Mouse (Mus musculus): Measurements from ENCODE around the gene Rbmxl1. TPM values are rescaled to one million over a fixed set of nuclear protein-coding genes. Genes with fewer than 3 reads are reported as not detected.
A peak's percentile ranks its signal among the peaks of the same experiment; 100 is the strongest.
"Not testable (repeated sequence)": the region's sequence is repeated elsewhere in the genome, so short reads cannot be mapped to it uniquely, and the experiment has no call there.

The Rbmxl1 gene
- total and polyA plus RNA-seq, 3 experiments = 10.6 to 18.8 (median 16.9) TPM

DNA sequence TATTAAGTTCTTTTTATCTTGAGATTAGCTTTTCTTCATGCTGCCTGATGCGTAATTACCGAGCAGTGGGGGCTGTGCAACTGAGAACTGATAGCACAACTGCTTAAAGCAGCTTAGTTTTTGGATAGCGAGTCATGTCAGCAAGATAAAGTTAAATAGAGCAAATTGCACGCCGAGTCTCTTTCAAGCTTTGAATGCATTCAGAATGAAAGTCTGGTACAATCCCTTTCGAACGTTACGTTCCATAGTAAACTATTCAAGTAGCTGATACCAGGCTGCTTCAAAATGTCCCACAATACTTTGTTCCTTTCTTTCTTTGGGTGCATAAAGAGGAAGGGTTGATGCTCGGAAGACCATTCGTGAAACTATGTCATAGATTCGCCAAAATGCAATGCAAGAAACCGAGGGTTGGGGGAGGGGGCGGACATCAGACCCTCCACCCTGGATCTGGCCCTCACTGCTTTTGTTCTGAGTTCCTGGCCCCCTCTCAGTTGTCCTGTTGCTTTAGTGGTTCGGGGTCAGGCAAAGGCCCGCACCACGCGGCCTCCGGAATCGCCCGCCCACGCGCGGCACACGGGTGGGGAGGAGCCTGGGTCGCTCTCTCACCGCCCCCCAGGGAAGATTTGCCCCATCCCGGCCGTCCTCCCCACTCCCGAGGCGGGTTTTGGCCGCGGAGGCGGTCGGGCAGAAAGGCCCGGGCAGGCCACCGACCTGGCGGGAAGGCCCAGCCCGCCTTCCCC is 549 bp downstream of the Rbmxl1 start:
- Histone ChIP-seq H3K4me1 (ENCODE audit: control insufficient read depth, insufficient read depth, low read length) (peaks cover 8% of the 10 kb centered on the region), H3K27me3 (ENCODE audit: control insufficient read depth, insufficient read depth, low read length) (no peaks in the 10 kb centered on the region), H3K9ac (ENCODE audit: low read depth, low read length) (peak overlapping the region; percentile 80), H3K27ac (peak overlapping the region; percentile 92), H3K36me3 (ENCODE audit: control insufficient read depth, insufficient read depth, low read length) (peaks cover 6% of the 10 kb centered on the region; the same call in 1 of the 2 replicates), H3K79me2 (replicated peaks; ENCODE audit: control insufficient read depth, insufficient read depth, low read length) (no peaks in the 10 kb centered on the region), H3K4me3 (peak overlapping the region; percentile 88)
- intact Hi-C loops (cut with DNase I) = loop anchor here (5.0 kb wide), 1 partner anchor 139 kb away; no protein-coding TSS in a partner anchor
- WGBS = under 1% methylated on average over 37 of the region's 38 CpGs
- TF ChIP-seq EP300 (IDR thresholded peaks at IDR 0.05; ENCODE audit: insufficient read depth, low read depth, low read length) (no peak), CTCF (IDR thresholded peaks at IDR 0.05) (no peak), POLR2A (IDR thresholded peaks at IDR 0.05; ENCODE audit: insufficient read depth, low read depth, low read length) (no peak)
- DNase-seq = no peak

- no peak for TF ChIP-seq POLR2A (IDR thresholded peaks at IDR 0.05; ENCODE audit: insufficient read depth, low read depth, low read length)
- no peak for TF ChIP-seq CTCF (IDR thresholded peaks at IDR 0.05)
- TF ChIP-seq EP300 (IDR thresholded peaks at IDR 0.05; ENCODE audit: insufficient read depth, low read depth, low read length) = no peak
- no peak overlapping the region for H3K4me3 ChIP-seq
- intact Hi-C loops (cut with DNase I) = no loop called here
- no peak for DNase-seq
- H3K79me2 ChIP-seq (replicated peaks; ENCODE audit: control insufficient read depth, insufficient read depth, low read length) = no peaks in the 10 kb centered on the region
- H3K36me3 ChIP-seq (ENCODE audit: control insufficient read depth, insufficient read depth, low read length) = peaks cover 6% of the 10 kb centered on the region; the same call in 1 of the 2 replicates
- H3K9ac ChIP-seq (ENCODE audit: low read depth, low read length) = no peak overlapping the region
- H3K27me3 ChIP-seq (ENCODE audit: control insufficient read depth, insufficient read depth, low read length) = no peaks in the 10 kb centered on the region
- H3K27ac ChIP-seq = no peak overlapping the region
- WGBS = 92% methylated on average over 2 of the region's 2 CpGs
- H3K4me1 ChIP-seq (ENCODE audit: control insufficient read depth, insufficient read depth, low read length) = peaks cover under 1% of the 10 kb centered on the region; the same call in 1 of the 2 replicates
Measured at GRCm38 (mm10) chr8:78502706-78503105, 6.0 kb downstream of the Rbmxl1 start.

GRCm38 (mm10) chr8:78496273-78496672 is 12.4 kb downstream of the Rbmxl1 start:
- H3K36me3 ChIP-seq (ENCODE audit: control insufficient read depth, insufficient read depth, low read length); intact Hi-C loops (cut with DNase I); H3K27me3 ChIP-seq (ENCODE audit: control insufficient read depth, insufficient read depth, low read length); H3K4me3 ChIP-seq; H3K27ac ChIP-seq; H3K79me2 ChIP-seq (replicated peaks; ENCODE audit: control insufficient read depth, insufficient read depth, low read length); DNase-seq; H3K9ac ChIP-seq (ENCODE audit: low read depth, low read length); H3K4me1 ChIP-seq (ENCODE audit: control insufficient read depth, insufficient read depth, low read length): not testable (repeated sequence)
- WGBS = 95% methylated on average over 3 of the region's 3 CpGs
- 0 out of 2 replicates have a peak, but pooled peaks have one; percentile 3 for TF ChIP-seq CTCF (IDR thresholded peaks at IDR 0.05)

GRCm38 (mm10) chr8:78493031-78493430 is 15.7 kb downstream of the Rbmxl1 start:
- no peak overlapping the region for H3K27ac ChIP-seq
- H3K27me3 ChIP-seq (ENCODE audit: control insufficient read depth, insufficient read depth, low read length) = no peaks in the 10 kb centered on the region
- no peaks in the 10 kb centered on the region for H3K36me3 ChIP-seq (ENCODE audit: control insufficient read depth, insufficient read depth, low read length)
- no peak for DNase-seq
- intact Hi-C loops (cut with DNase I) = no loop called here
- H3K4me1 ChIP-seq (ENCODE audit: control insufficient read depth, insufficient read depth, low read length) = no peaks in the 10 kb centered on the region
- H3K4me3 ChIP-seq = no peak overlapping the region
- WGBS = 49% methylated on average over 2 of the region's 2 CpGs
- no peak overlapping the region for H3K9ac ChIP-seq (ENCODE audit: low read depth, low read length)
- TF ChIP-seq EP300 (IDR thresholded peaks at IDR 0.05; ENCODE audit: insufficient read depth, low read depth, low read length) (no peak), POLR2A (IDR thresholded peaks at IDR 0.05; ENCODE audit: insufficient read depth, low read depth, low read length) (no peak), CTCF (IDR thresholded peaks at IDR 0.05) (no peak)
- no peaks in the 10 kb centered on the region for H3K79me2 ChIP-seq (replicated peaks; ENCODE audit: control insufficient read depth, insufficient read depth, low read length)

DNA sequence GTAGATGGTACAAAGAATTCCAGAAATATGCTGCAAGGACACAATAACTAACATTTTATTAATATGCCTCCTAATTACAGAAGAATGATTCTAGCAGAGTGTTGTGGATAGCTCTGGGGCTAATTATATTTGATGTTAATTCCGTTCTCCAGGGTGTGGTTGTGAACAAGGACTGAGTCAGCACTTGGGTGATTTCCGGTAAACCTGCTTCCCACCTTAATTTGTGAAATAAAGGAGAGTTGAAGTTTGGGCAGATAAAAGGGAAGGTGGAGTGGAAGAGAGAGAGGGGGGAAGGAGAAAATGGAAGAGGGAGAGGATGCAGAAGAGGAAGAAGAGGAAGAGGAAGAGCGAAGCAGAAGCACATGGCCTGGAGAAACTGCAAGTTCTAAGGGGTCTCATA is 19.0 kb downstream of the Rbmxl1 start:
- H3K4me3 ChIP-seq = no peak overlapping the region
- no peaks in the 10 kb centered on the region for H3K79me2 ChIP-seq (replicated peaks; ENCODE audit: control insufficient read depth, insufficient read depth, low read length)
- no peak overlapping the region for H3K9ac ChIP-seq (ENCODE audit: low read depth, low read length)
- WGBS = 73% methylated on average over 3 of the region's 3 CpGs
- TF ChIP-seq POLR2A (IDR thresholded peaks at IDR 0.05; ENCODE audit: insufficient read depth, low read depth, low read length) = no peak
- H3K27ac ChIP-seq = no peak overlapping the region
- no peak for DNase-seq
- no peaks in the 10 kb centered on the region for H3K36me3 ChIP-seq (ENCODE audit: control insufficient read depth, insufficient read depth, low read length)
- intact Hi-C loops (cut with DNase I) = no loop called here
- H3K4me1 ChIP-seq (ENCODE audit: control insufficient read depth, insufficient read depth, low read length) = no peaks in the 10 kb centered on the region
- no peaks in the 10 kb centered on the region for H3K27me3 ChIP-seq (ENCODE audit: control insufficient read depth, insufficient read depth, low read length)

DNA sequence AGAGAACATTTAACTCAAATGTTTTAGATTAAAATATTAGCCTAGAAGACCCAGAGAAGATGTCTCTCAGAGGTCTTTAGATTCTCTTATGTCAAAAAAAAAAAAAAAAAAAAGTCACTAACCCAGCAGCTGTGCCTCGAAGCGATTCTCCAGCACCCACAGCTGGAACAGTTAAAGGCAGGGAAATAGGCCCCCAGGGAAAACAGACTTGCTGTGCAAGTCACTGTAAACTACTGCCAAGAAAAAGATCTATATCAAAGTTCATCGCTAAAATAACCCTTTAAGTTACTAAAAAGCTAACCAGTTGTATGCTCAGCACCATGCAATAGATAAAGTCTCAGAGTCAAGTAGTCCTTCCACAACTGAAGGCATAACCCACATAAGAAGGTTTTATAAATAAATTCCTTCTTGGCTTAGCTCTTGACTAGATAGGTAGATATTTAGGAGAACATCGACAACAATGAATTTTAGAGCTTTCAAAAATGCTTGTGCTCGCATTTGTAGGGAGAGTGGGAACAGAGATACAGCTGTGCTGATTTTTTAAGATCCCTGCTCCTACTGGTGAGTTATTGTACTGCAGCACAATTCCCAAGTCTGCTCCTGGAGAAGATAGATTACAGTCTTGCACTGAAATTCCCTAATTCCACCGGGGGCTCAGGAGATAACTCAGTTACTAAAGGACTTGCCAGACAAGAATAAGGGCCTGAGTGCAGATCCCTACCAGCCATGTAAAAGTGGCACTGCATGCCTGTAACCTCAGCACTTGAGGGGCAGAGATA is 31.5 kb downstream of the Rbmxl1 start:
- no peak for DNase-seq

More for the DNA sequence above, 31.5 kb downstream of the Rbmxl1 start:
- Histone ChIP-seq H3K27me3 (ENCODE audit: control insufficient read depth, insufficient read depth, low read length) (no peaks in the 10 kb centered on the region), H3K4me3 (no peak overlapping the region), H3K36me3 (ENCODE audit: control insufficient read depth, insufficient read depth, low read length) (no peaks in the 10 kb centered on the region), H3K9ac (ENCODE audit: low read depth, low read length) (no peak overlapping the region), H3K4me1 (ENCODE audit: control insufficient read depth, insufficient read depth, low read length) (no peaks in the 10 kb centered on the region), H3K27ac (no peak overlapping the region), H3K79me2 (replicated peaks; ENCODE audit: control insufficient read depth, insufficient read depth, low read length) (no peaks in the 10 kb centered on the region)
- no peak for TF ChIP-seq POLR2A (IDR thresholded peaks at IDR 0.05; ENCODE audit: insufficient read depth, low read depth, low read length)
- peak; percentile 51 for TF ChIP-seq CTCF (IDR thresholded peaks at IDR 0.05)
- TF ChIP-seq EP300 (IDR thresholded peaks at IDR 0.05; ENCODE audit: insufficient read depth, low read depth, low read length) = no peak
- WGBS = 37% methylated on average over 6 of the region's 6 CpGs
- intact Hi-C loops (cut with DNase I) = no loop called here
